Mouse (Mus musculus) heart, embryonic 11.5 days (tissue): Measurements from ENCODE around the gene Cyp2w1. TPM values are rescaled to one million over a fixed set of nuclear protein-coding genes. Genes with fewer than 3 reads are reported as not detected.

ENCODE experiments used
- ATAC-seq: fragments of 200-750 bp; cut with Nextera tagmentation; replicated peaks from 2 replicates; pipeline ENCODE4 v1.8.0; 2017; ENCODE audit warnings: moderate library complexity; ENCODE audit not compliant: insufficient number of reproducible peaks, low FRiP score, low TSS enrichment
- H3K27ac ChIP-seq: fragments of 300-500 bp; sonication (generic); 2 replicates; pipeline ENCODE4 v1.5.1; 2014; ENCODE audit warnings: mild to moderate bottlenecking, low read depth, low read length
- H3K27me3 ChIP-seq: fragments of 300-500 bp; sonication (generic); 2 replicates; pipeline ENCODE4 v1.6.1; 2014; ENCODE audit warnings: mild to moderate bottlenecking, low read length, mixed read lengths; ENCODE audit not compliant: control insufficient read depth, insufficient read depth
- H3K36me3 ChIP-seq: fragments of 300-500 bp; sonication (generic); 2 replicates; pipeline ENCODE4 v1.6.1; 2014; ENCODE audit warnings: mild to moderate bottlenecking, low read length, moderate library complexity, mixed read lengths; ENCODE audit not compliant: control insufficient read depth, insufficient read depth
- H3K4me1 ChIP-seq: fragments of 300-500 bp; sonication (generic); 2 replicates; pipeline ENCODE4 v1.6.1; 2014; ENCODE audit warnings: low read length; ENCODE audit not compliant: control insufficient read depth, insufficient read depth
- H3K4me2 ChIP-seq: fragments of 300-500 bp; sonication (generic); 2 replicates; pipeline ENCODE4 v1.6.1; 2014; ENCODE audit warnings: mild to moderate bottlenecking, moderate library complexity
- H3K4me3 ChIP-seq: fragments of 300-500 bp; sonication (generic); 2 replicates; pipeline ENCODE4 v1.5.1; 2014; ENCODE audit warnings: low read depth, low read length
- H3K9ac ChIP-seq: fragments of 300-500 bp; sonication (generic); 2 replicates; pipeline ENCODE4 v1.6.1; 2014; ENCODE audit warnings: mild to moderate bottlenecking, low read depth, low read length, moderate library complexity
- H3K9me3 ChIP-seq: fragments of 300-500 bp; sonication (generic); replicated peaks from 2 replicates; pipeline ENCODE4 v1.6.1; 2016; ENCODE audit warnings: low read length; ENCODE audit not compliant: control insufficient read depth
- WGBS: fragments of 180-500 bp; shearing (Covaris S2); extraction: QIAGEN DNeasy Blood & Tissue Kit; methylation state at CpG from one replicate; pipeline ENCODE4 v1.1.7; 2014; ENCODE audit not compliant: insufficient replicate concordance; 5-methylcytosine and 5-hydroxymethylcytosine counted together
- polyA plus RNA-seq: library from polyadenylated mRNA; unstranded; fragments of >200 nt; fragmentation: Nextera tagmentation; extraction: Ambion mirVana; gene quantifications from 2 replicates; pipeline ENCODE4 v1.2.1, GENCODE M21; 2014

The Cyp2w1 gene
- not detected in 2 replicates for polyA plus RNA-seq

DNA sequence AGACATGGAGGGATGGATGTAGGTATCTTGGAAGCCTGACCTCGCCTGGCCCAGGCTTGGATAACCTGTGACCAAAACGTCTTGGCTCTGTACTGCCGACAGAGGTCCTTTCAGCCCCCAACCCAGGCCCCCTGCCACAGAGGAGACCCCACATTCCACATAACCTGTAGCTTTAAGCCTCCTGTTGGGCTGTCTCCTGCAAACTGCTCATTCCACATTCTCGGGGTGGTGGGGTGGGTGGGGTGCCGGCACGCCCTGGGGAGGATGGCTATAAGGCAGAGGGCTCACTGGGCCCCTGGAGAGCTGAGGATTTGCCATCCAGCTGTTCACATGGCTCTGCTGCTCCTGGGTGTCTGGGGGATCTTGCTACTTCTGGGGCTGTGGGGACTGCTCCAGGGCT is at the start of gene Cyp2w1:
Cyp2w1 (plus strand) TSS at position 301 of the 400 bp plus-strand sequence.
- H3K4me3 ChIP-seq = no peak within 1 kb of the TSS
- no peak within 1 kb of the TSS for H3K27ac ChIP-seq
- no peaks in the 10 kb centered on the region; the same call in 1 of the 2 replicates for H3K4me1 ChIP-seq
- H3K9me3 ChIP-seq = no peaks in the 10 kb centered on the region
- no peak for ATAC-seq
- peaks cover 36% of the 10 kb centered on the region for H3K27me3 ChIP-seq
- H3K4me2 ChIP-seq = no peak within 1 kb of the TSS
- no peaks in the 10 kb centered on the region for H3K36me3 ChIP-seq
- 0 out of 2 replicates have a peak within 1 kb of the TSS, but pooled peaks have one; percentile 18 for H3K9ac ChIP-seq
- 51% methylated on average over 6 of the region's 6 CpGs for WGBS

DNA sequence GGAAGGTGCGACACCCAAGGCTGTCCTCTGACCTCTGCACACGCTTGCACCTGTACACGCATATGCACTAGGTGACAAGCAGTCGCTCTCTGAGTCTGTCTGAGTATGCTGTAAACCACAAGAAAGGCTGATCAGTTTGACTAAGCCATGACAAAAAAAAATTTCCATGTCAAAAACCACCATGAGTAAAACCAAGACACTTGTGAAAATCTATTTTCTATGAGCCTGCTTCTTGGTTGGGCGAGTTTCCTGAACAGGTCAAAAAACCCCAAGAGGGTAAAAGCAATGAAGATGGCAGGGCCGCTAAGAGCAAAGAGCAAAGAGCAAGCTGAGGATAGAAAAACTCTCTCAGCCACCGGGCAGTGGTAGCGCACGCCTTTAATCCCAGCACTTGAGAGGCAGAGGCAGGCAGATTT is 48.8 kb upstream of the Cyp2w1 start:
- no peak for ATAC-seq
- H3K9ac ChIP-seq = no peak overlapping the region
- no peaks in the 10 kb centered on the region for H3K27me3 ChIP-seq
- H3K4me1 ChIP-seq = no peaks in the 10 kb centered on the region
- no peaks in the 10 kb centered on the region for H3K36me3 ChIP-seq
- no peak overlapping the region for H3K4me2 ChIP-seq
- 84% methylated on average over 9 of the region's 9 CpGs for WGBS
- no peaks in the 10 kb centered on the region for H3K9me3 ChIP-seq
- no peak overlapping the region for H3K4me3 ChIP-seq
- H3K27ac ChIP-seq = no peak overlapping the region

DNA sequence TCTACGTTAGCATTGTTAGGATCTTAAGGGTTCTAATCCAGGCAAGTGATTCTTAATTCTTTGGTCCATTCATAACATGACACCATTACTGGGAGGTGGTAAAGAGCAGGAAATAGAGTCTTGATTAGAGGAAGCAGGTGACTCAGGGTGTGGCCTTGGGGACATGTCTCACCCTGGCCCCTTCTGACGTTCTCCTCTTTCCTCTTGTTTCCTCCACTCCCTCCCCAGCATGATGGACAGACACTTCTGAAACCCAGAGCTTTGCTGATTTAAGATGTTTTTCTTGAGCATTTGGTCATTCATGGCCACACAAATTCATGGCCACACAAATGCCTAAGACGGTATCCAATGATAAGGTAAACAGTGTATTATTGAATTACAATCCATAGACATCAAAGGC is 42.5 kb upstream of the Cyp2w1 start:
- ATAC-seq = no peak
- no peak overlapping the region for H3K4me2 ChIP-seq
- H3K9ac ChIP-seq = no peak overlapping the region
- no peaks in the 10 kb centered on the region for H3K9me3 ChIP-seq
- no peak overlapping the region for H3K27ac ChIP-seq
- H3K27me3 ChIP-seq = no peaks in the 10 kb centered on the region
- no peaks in the 10 kb centered on the region for H3K4me1 ChIP-seq
- H3K4me3 ChIP-seq = no peak overlapping the region
- WGBS = 76% methylated on average over 3 of the region's 3 CpGs
- no peaks in the 10 kb centered on the region for H3K36me3 ChIP-seq

DNA sequence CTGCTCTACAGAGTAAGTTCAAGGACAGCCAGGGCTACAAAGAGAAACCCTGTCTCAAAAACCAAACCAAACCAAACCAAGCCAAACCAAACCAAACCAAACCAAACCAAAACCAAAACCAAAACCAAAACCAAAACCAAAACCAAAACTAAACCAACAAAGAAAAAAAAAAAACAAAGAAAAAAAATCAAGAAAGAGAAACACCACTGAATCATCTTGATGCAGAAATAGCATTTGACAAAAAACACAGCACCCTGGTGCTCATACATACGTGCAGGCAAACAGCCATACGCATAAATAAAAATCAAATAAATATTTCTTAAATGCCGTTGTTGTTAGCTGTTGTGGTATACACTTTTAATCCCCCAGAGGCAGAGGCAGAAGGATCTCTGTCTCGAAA is 41.9 kb upstream of the Cyp2w1 start:
- 76% methylated on average over 4 of the region's 4 CpGs for WGBS
- Histone ChIP-seq H3K9me3 (no peaks in the 10 kb centered on the region), H3K4me3 (no peak overlapping the region), H3K36me3 (no peaks in the 10 kb centered on the region), H3K4me2 (no peak overlapping the region), H3K27me3 (no peaks in the 10 kb centered on the region), H3K27ac (no peak overlapping the region), H3K4me1 (no peaks in the 10 kb centered on the region), H3K9ac (no peak overlapping the region)
- no peak for ATAC-seq

DNA sequence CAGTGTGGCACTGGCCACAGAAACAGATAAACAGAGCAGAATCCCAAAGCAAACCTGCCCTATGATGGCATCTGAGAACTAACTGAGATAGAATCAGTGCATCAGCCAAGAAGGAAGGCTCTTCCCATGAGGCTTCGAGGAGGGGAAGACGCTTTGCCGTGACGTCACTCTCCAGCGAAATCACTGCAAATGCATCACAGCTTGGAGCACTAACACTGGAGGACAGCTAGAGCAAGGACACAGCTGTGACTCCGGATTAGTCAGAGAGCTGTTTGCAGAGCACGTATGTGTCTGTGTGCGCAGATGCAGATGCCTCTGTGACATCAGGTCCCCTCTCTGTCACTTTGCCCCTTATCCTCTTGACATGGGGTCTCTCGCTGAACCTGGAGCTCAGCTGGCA is 40.6 kb upstream of the Cyp2w1 start:
- Histone ChIP-seq H3K27ac (no peak overlapping the region), H3K4me3 (no peak overlapping the region), H3K27me3 (no peaks in the 10 kb centered on the region), H3K9ac (no peak overlapping the region), H3K4me2 (no peak overlapping the region), H3K4me1 (no peaks in the 10 kb centered on the region), H3K9me3 (no peaks in the 10 kb centered on the region), H3K36me3 (no peaks in the 10 kb centered on the region)
- WGBS = 85% methylated on average over 9 of the region's 9 CpGs
- no peak for ATAC-seq

DNA sequence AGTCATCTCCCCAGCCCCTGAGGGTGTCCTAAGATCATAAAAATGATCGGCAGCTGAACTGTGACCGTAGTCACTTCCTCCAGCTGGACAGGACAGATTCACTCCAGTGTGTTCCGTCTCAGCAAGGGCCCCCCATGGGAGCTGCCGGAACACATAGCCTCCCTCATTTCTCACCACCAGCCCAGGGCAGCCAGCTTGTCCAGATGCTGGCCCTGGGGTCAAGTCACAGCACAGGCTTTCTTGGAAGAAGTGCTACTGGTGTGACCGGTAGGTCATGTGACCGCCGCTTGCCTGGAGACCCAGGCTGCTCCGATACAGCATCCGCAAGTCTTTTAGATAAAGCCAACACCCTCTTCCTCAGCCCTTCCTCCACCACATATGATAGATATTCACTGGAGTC is 38.9 kb upstream of the Cyp2w1 start:
- Histone ChIP-seq H3K4me3 (no peak overlapping the region), H3K9ac (no peak overlapping the region), H3K9me3 (no peaks in the 10 kb centered on the region), H3K27ac (no peak overlapping the region), H3K4me2 (no peak overlapping the region), H3K27me3 (no peaks in the 10 kb centered on the region), H3K36me3 (no peaks in the 10 kb centered on the region), H3K4me1 (no peaks in the 10 kb centered on the region)
- WGBS = 78% methylated on average over 9 of the region's 9 CpGs
- ATAC-seq = no peak

DNA sequence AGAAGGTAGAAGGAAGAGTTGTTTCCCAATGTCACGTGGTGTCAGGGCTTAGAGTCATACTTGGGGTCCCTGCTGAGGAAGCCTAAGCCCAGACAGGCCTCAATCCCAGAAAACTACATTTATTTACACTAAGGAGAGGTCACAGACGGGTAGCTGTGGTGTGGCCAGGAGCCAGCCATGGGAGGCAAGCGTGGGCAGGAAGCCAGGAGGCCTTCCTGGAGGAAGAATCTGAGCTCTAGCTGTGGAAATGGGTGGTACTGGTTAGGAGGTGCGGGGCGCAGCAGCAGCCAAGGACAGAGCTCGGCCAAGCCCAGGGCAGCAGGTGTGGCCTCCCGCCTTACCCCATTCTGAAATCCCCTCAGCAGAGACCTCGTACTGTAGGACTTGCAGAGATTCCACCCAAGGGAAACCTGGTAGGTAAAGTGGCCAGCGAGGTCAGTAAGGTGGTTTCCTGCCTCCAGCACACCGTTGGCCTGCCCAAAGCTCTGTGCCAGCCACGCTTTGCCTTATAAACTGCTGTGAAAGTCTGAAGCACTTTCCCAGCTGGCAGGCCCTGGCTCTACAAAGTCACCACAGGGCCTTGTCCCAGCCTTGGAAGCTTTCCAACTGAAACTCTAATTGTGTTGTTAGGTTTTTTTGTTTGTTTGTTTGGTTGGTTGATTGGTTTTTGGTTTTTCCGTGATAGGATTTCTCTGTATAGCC is 37.3 kb upstream of the Cyp2w1 start:
- Histone ChIP-seq H3K4me1 (no peaks in the 10 kb centered on the region), H3K36me3 (no peaks in the 10 kb centered on the region), H3K27me3 (no peaks in the 10 kb centered on the region), H3K4me3 (no peak overlapping the region), H3K4me2 (no peak overlapping the region), H3K9ac (no peak overlapping the region), H3K9me3 (no peaks in the 10 kb centered on the region), H3K27ac (no peak overlapping the region)
- WGBS = 78% methylated on average over 12 of the region's 12 CpGs
- no peak for ATAC-seq

DNA sequence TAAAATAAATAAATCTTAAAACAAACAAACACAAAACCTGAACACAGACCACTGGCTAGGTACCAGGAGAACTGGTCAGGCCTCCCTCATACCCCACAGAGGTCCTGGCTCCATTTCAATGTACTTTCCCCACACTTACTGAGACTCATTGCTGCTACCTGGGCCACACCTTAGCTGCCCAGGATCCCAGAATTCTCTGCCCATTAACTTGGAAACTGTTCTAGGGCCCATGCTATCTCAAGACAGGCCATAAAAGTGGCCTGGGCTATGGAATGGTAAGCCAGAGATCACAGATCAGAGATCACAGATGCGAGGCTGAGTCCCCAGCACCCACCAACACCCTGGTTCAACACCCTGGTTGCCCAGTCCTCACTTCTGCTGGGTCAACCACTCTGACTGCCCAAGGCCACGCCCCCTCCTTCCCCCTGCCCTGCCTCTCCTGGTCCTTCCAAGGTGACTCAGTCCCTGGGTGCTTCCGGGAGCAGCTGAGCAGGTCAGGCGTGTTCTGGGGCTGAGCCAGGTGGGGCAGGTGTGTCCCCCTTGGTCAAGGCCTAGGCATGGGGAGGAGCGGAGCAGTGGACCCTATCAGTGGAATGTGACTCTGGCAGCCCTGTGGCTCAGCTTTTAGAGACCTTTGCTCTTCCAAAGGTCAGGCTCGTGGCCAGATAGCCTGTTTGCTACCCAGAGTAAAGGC is 35.3 kb upstream of the Cyp2w1 start:
- Histone ChIP-seq H3K9me3 (no peaks in the 10 kb centered on the region), H3K4me3 (no peak overlapping the region), H3K27ac (no peak overlapping the region), H3K4me1 (no peaks in the 10 kb centered on the region), H3K36me3 (no peaks in the 10 kb centered on the region), H3K27me3 (no peaks in the 10 kb centered on the region), H3K9ac (no peak overlapping the region), H3K4me2 (no peak overlapping the region)
- ATAC-seq = no peak; the same call in 1 of the 2 replicates
- WGBS = 65% methylated on average over 6 of the region's 6 CpGs
